Mouse (Mus musculus): ENCODE measurements around the gene Cpsf7. TPM values are rescaled to one million over a fixed set of nuclear protein-coding genes. Genes with fewer than 3 reads are reported as not detected.

The Cpsf7 gene
- total RNA-seq, 2 experiments from 2014 or later: 80.9 to 81.7 TPM

GRCm38 (mm10) chr19:10565217-10565616, 40.2 kb downstream of the Cpsf7 start:
- no peak for DNase-seq (ENCODE audit: low spot score in 2 of 2)
- TF ChIP-seq CTCF (conservative IDR thresholded peaks at IDR 0.05): no peak
- Histone ChIP-seq H3K4me3 (no peak overlapping the region), H3K27ac (no peak overlapping the region)

- Histone ChIP-seq H3K4me3 (no peak overlapping the region), H3K27ac (no peak overlapping the region)
- TF ChIP-seq CTCF (conservative IDR thresholded peaks at IDR 0.05): no peak
- no peak for DNase-seq (ENCODE audit: low spot score in 2 of 2)
Measured at GRCm38 (mm10) chr19:10569627-10570026, 44.6 kb downstream of the Cpsf7 start.

- H3K27ac ChIP-seq: peak within 1 kb of the TSS; percentile 99
- TF ChIP-seq CTCF (conservative IDR thresholded peaks at IDR 0.05): peak; percentile 79
- peak within 1 kb of the TSS; percentile 71 for H3K4me3 ChIP-seq
- peak; percentile 92 to 94 for DNase-seq (ENCODE audit: low spot score in 2 of 2)
Measured at GRCm38 (mm10) chr19:10576690-10577561, 51.9 kb downstream of the Cpsf7 start, which contains the start of the genes Cyb561a3 and Tmem138. Gene Cyb561a3, plus strand, starts transcription at chr19:10577172. Gene Tmem138, minus strand, starts transcription at chr19:10577362.

- DNase-seq (ENCODE audit: low spot score in 2 of 2): no peak
- H3K27ac ChIP-seq: no peak overlapping the region
- no peak for TF ChIP-seq CTCF (conservative IDR thresholded peaks at IDR 0.05)
- no peak overlapping the region for H3K4me3 ChIP-seq
Measured at GRCm38 (mm10) chr19:10580102-10580501, 55.0 kb downstream of the Cpsf7 start.

GRCm38 (mm10) chr19:10580761-10581160, 55.7 kb downstream of the Cpsf7 start:
- Histone ChIP-seq H3K4me3 (no peak overlapping the region), H3K27ac (no peak overlapping the region)
- no peak for TF ChIP-seq CTCF (conservative IDR thresholded peaks at IDR 0.05)
- DNase-seq (ENCODE audit: low spot score in 2 of 2): no peak

GRCm38 (mm10) chr19:10581984-10582383, 56.9 kb downstream of the Cpsf7 start:
- DNase-seq (ENCODE audit: low spot score in 2 of 2): no peak
- TF ChIP-seq CTCF (conservative IDR thresholded peaks at IDR 0.05): no peak
- H3K27ac ChIP-seq: no peak overlapping the region
- H3K4me3 ChIP-seq: no peak overlapping the region

GRCm38 (mm10) chr19:10583550-10584146, 58.6 kb downstream of the Cpsf7 start:
- TF ChIP-seq CTCF (conservative IDR thresholded peaks at IDR 0.05): no peak

GRCm38 (mm10) chr19:10585112-10585511, 60.0 kb downstream of the Cpsf7 start:
- DNase-seq (ENCODE audit: low spot score in 2 of 2): no peak
- TF ChIP-seq CTCF (conservative IDR thresholded peaks at IDR 0.05): no peak
- Histone ChIP-seq H3K4me3 (no peak overlapping the region), H3K27ac (no peak overlapping the region)

More at GRCm38 (mm10) chr19:10583550-10584146, 58.6 kb downstream of the Cpsf7 start:
- Histone ChIP-seq H3K27ac (no peak overlapping the region), H3K4me3 (no peak overlapping the region)
- peak in 1 of 2 experiments; percentile 18 for DNase-seq (ENCODE audit: low spot score in 2 of 2)

- no peak for TF ChIP-seq CTCF (conservative IDR thresholded peaks at IDR 0.05)
- Histone ChIP-seq H3K27ac (no peak overlapping the region), H3K4me3 (no peak overlapping the region)
- DNase-seq (ENCODE audit: low spot score in 2 of 2): no peak
Measured at GRCm38 (mm10) chr19:10587231-10587630, 62.2 kb downstream of the Cpsf7 start.

- Histone ChIP-seq H3K4me3 (no peak overlapping the region), H3K27ac (no peak overlapping the region)
- TF ChIP-seq CTCF (conservative IDR thresholded peaks at IDR 0.05): no peak
- no peak for DNase-seq (ENCODE audit: low spot score in 2 of 2)
Measured at GRCm38 (mm10) chr19:10589127-10589857, 64.2 kb downstream of the Cpsf7 start.

- H3K27ac ChIP-seq: no peak overlapping the region
- TF ChIP-seq CTCF (conservative IDR thresholded peaks at IDR 0.05): no peak
- DNase-seq (ENCODE audit: low spot score in 2 of 2): no peak
- H3K4me3 ChIP-seq: no peak overlapping the region
Measured at GRCm38 (mm10) chr19:10590301-10590700, 65.2 kb downstream of the Cpsf7 start.

GRCm38 (mm10) chr19:10591659-10592377, 66.8 kb downstream of the Cpsf7 start:
- no peak for DNase-seq (ENCODE audit: low spot score in 2 of 2)
- Histone ChIP-seq H3K4me3 (no peak overlapping the region), H3K27ac (no peak overlapping the region)
- TF ChIP-seq CTCF (conservative IDR thresholded peaks at IDR 0.05): no peak

Other genes starting within 250 kb of the Cpsf7 start
- gene Dagla, start 220.4 kb upstream of the Cpsf7 start, total RNA-seq (2021): 100 to 1,000 TPM; 130 to 131 TPM
- 100 to 1,000 TPM; 315 to 321 TPM for gene Syt7, start 136.2 kb upstream of the Cpsf7 start, total RNA-seq (2021)
- gene Lrrc10b, start 67.8 kb upstream of the Cpsf7 start, total RNA-seq (2021): 10 to 100 TPM; 83.9 to 84.6 TPM
- 1 to 10 TPM; 2.4 to 3.0 TPM for gene Ppp1r32, start 42.3 kb upstream of the Cpsf7 start, total RNA-seq (2021)
- gene Sdhaf2, start 876 bp downstream of the Cpsf7 start, total RNA-seq (2021): 10 to 100 TPM; 53.4 to 63.0 TPM
- gene Tmem216, start 31.0 kb downstream of the Cpsf7 start, total RNA-seq (2021): 10 to 100 TPM; 10.8 to 11.4 TPM
- gene Cyb561a3, start 51.9 kb downstream of the Cpsf7 start, total RNA-seq (2021): 10 to 100 TPM in 1 of 2 experiments, 1 to 10 TPM in 1; 9.1 to 11.1 TPM
- 10 to 100 TPM; 12.2 to 12.8 TPM for gene Tmem138, start 52.1 kb downstream of the Cpsf7 start, total RNA-seq (2021)
- gene Ddb1, start 80.1 kb downstream of the Cpsf7 start, total RNA-seq (2021): 100 to 1,000 TPM; 194 to 210 TPM
- gene Tkfc, start 80.4 kb downstream of the Cpsf7 start, total RNA-seq (2021): 10 to 100 TPM; 16.5 to 19.1 TPM
- under 1 TPM; 0.39 to 0.72 TPM for gene Vwce, start 108.9 kb downstream of the Cpsf7 start, total RNA-seq (2021)
- gene Pga5, start 152.8 kb downstream of the Cpsf7 start, total RNA-seq (2021): not detected
- gene Vps37c, start 163.5 kb downstream of the Cpsf7 start, total RNA-seq (2021): 10 to 100 TPM; 21.7 to 22.4 TPM
- gene Cd5, start 213.7 kb downstream of the Cpsf7 start, total RNA-seq (2021): not detected